Mouse (Mus musculus): ENCODE data around the gene Vash2. TPM values are rescaled to one million over a fixed set of nuclear protein-coding genes. Genes with fewer than 3 reads are reported as not detected.

The Vash2 gene
- total RNA-seq, 2 experiments from 2014 or later, result 0.21 to 0.64 TPM

DNA sequence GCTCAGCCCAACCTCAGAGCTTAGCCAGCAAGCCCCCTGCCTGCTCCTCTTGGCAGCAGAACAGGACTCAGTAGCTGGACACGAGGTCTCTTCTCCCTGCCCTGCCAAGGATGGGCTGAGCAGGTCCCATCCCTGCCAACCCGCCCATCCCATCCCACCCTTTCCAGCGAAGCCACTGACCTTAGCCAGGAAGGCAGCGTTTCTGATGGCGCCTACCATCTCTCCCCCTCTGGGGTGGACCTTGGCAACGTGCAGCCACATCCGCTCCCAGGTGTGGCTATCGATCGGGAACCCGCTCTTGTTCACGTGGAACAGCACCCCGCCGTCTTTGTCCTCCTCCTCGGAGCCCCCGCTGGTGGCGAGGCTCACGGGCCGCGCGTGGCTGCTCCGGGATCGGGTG, 1.1 kb downstream of the Vash2 start:
- no peak for ATAC-seq (replicated peaks; ENCODE audit: poor library complexity, severe bottlenecking)

DNA sequence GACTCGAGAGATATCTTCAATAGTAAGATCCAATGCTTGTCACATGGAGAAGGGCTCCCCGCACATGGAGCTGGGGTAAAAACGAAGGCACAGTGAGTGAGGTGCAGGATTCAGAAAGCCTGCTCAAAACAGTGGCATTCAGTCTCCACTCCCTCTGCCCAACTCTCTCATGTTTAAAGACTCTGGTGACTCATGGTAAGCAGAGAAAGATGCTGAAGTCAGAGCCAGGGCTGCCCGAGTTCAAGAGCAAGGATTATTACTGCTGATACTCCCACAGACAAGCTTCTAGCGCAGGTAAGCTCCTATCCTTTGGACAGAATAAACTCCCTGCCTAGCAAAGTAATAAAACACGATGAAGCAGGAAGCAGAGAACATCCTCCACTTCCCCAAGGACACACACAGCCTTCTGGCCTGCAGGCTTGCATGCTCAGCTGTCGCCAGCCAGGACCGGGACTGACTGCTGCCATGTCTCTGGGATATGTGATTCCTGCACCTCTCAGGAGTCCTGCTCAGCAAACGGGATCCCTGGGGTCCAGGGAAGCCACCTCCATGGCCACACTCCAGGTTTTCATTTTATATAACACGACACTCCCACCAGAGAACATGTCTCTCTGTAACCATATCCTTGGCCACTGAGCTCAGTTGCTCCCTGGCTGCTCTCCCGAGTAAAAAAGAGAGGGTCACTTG, 2.1 kb downstream of the Vash2 start:
- no peak for ATAC-seq (replicated peaks; ENCODE audit: poor library complexity, severe bottlenecking)

DNA sequence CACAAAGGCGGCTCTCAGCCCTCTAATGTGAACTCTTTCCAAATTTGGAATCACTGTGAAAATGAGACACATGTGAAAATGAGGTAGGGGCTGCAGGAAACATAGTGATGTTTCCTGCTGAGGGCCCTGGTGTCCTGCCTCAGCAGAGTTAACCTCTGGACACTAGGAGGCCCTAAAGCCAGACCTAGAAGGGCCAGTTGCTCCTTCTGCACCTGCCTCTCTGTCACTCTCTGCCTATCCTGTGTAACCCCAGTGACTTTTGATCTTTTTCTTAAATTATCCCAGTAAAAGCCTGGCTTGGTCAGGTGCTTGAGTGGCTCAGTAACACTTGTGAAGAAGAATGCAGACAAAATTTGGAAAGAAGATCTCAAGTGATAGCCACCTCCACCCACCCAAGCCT, 4.3 kb downstream of the Vash2 start:
- no peak for ATAC-seq (replicated peaks; ENCODE audit: poor library complexity, severe bottlenecking)

DNA sequence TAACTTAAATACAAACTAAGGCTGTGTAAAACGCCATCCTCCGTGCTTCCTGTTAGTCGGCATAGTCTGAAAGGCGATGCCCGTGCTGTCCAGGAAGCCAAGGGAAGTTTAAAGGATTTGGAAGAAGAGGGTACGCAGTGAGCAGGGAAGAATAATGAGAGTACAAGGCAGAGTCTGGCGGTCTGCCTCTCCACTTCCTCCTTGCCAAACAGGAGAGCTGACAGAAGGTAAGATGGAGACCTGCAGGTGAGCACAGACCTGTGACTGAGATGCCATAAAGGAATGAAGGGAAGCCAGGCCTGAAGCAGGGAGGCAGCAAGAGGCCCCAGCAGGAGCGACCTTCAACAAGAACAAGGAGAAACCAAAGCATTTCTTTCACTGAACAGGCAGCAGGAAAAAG, 4.9 kb downstream of the Vash2 start:
- ATAC-seq (replicated peaks; ENCODE audit: poor library complexity, severe bottlenecking), result no peak

DNA sequence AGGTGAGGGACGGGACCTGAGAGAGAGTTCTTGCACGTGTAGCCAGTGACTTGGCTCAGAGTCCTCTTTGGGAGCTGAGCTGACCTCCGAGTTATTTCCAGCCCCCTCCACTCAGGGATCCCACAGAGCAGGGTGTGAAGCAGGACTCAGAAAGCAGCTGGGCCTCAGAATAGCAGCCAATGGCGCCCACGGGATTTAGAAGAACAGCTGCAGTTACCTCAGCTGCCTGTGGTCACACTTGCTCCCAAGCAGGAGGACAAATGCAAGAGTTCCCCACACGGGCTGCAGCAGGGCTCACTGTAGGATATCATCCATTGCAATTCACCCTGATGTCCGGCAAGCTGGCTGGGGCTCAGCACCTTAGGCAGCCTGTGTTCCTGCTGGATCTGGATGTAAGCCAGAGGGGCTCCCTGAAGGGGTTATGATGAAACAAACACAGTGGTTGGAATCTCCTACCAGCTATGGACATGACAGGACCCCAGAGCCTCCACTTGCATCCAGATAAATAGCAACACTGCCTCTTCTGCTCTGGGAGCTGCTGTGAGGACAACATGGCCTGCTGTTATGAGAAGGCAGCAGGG, 6.4 kb downstream of the Vash2 start:
- ATAC-seq (replicated peaks; ENCODE audit: poor library complexity, severe bottlenecking), result no peak

DNA sequence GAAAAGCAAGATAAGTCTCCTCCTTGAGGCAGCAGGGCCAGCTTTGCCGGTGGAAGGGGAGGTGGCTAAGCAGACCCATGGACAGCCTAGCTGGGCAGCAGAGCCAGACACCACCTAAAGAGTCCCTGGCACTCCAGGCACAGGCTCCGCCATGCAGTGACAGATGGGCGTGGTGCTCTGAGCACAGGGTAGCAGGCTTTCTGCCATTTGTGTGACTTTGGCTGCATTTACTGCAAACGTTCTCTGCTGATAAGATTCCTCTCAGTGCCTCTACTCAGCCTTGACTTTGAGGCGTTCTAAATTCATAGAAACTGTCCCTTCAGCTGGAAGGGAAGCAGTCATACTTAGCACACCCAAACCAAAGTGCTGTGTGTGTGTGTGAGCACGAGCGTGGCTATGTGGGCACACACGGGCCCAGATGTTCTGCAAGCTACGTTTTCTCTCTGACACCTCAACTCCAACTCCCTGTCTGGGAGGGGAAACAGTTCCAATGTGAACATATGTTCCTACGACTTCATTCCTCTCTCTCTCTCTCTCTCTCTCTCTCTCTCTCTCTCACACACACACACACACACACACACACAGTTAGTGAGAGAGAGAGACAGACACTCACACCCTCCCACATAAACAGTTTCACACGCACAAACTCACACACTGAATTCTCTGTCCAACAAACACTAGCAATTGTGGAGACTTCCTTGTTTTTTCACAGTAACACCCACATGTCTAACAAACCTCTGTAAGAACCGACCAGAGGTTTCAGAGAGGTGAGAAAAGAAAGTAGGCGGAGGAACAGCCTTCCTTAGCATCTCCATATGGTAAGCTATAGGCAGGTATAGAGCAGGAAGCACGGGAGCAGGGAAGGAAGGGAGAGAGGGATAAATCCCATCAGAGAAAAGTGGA, 7.1 kb downstream of the Vash2 start:
- ATAC-seq (replicated peaks; ENCODE audit: poor library complexity, severe bottlenecking), result no peak

DNA sequence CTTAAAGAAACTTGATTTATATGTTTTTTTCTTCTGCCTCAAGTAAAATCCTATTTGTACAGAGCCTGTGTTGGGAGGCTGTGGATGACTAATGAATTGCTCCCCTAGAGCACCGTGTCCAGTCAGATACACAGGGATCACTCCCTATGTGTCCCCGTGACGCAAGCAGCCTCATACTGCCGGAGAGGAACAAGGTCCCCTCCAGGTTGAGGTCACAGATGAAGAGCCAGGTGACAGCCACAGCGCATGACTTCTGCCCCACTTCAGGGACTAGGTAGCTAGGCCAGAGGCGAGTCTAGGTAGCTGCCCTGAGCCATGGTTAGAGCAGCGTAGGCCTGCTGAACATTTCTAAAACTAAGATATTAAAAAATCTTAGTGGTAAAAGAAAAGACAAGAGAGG, 11.1 kb downstream of the Vash2 start:
- no peak for ATAC-seq (replicated peaks; ENCODE audit: poor library complexity, severe bottlenecking)

DNA sequence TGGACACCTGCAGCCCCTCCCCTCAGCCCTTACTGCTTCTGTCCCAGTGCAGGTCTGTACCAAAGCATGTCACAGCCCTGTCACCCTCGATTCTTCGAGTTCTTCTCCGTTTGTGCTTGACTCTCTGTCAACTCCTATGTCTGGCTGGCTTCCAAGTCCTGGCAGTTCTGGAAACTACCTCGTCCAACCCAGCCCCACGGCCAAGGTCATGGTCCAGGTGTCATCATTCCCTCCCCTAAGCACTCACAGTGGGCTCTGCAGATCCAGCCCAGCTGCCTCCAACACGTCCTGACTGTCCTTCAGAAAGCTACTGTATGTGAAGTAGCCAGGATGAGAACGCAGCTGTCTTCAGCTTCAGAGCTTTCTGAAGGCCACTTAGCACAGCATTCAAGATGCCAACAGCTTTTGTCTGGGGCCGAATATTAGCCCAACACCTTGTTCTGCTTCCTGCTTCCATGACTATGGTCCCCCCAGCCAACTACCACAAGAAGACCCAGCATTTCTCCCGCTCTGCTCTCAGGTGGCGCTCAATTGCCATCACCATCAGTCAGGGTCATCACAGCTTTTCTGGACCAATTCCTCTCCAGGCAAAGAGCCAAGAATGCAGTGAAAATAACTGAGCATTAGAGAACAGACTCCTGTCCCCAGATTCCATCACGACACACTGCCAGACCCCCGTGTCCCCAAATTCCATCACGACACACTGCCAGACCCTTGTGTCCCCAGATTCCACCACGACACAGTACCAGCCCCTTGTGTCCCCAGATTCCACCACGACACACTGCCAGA, 13.9 kb downstream of the Vash2 start:
- ATAC-seq (replicated peaks; ENCODE audit: poor library complexity, severe bottlenecking), result no peak

DNA sequence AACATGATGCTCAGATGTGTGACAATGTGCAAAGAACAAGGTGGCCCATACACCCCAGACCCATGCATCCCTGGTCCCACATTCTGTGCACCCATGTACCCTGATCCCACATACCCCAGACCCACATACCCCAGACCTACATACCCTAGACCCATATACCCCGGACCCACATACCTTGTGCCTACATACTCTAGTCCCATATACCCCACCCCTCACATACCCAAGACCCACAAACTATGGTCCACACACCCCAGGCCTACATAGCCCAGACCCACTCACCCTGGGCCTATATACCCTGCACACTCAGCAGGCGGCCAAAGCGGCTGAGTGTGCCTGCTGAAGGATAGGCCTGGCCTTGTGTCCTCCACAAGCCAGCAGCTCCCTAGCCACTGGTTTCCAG, 16.3 kb downstream of the Vash2 start:
- no peak for ATAC-seq (replicated peaks; ENCODE audit: poor library complexity, severe bottlenecking)

DNA sequence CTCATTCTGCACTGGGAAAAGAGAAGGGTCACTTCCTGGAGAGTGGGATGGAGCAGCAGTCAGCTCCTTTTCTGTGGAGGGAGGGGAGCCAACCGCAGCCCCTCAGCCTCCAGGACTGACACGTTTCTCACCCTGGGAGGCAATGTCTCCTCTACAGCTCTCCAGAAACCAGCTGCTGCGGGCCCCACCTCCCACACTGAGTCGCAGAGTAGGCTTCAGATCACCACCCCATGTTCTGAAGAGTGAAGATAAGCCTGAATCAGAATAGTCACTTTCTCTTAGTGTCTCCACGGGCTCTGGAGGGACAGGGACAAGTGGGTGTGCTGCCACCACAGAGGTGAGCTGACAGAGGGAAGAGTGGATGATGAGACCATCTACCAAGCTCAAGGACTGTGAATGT, 20.3 kb downstream of the Vash2 start:
- no peak for ATAC-seq (replicated peaks; ENCODE audit: poor library complexity, severe bottlenecking)

DNA sequence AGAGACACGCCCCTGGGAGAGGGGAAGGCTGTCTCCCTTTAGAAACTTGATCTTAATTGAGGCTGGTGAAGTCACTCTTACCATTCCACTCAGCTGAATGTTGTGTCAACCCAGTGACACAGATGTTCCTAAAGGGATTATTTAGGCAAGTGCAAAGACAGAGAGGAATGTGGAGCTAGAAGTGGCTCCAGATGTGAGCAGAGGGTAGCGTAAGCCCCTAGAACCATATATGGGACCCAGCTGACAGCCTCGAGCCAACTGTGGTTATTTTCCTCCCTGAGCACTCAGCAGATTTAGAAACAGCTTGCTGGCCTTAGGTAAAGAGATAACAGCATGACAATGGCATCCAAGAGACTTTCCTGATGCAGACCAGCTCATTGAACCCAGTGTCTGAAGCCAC, 26.1 kb downstream of the Vash2 start:
- ATAC-seq (replicated peaks; ENCODE audit: poor library complexity, severe bottlenecking), result no peak

DNA sequence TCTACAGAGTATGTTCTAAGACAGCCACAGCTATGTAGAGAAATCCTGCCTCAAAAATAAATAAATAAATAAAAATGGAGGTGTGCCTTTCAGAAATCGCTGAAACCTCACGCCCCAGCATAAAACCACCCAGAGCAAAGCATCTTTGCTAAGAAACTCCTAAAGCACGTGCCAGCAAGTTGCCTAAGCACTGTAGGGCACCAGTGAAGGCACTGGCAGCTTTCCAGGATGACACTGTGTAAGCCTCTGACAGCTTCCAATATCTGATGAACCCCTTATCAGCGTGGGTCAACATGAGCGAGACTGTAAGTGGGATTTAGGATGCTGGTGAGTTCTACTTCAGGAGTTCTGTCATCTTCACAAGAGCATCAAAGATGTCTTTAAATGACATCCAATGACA, 28.1 kb downstream of the Vash2 start:
- no peak for ATAC-seq (replicated peaks; ENCODE audit: poor library complexity, severe bottlenecking)

DNA sequence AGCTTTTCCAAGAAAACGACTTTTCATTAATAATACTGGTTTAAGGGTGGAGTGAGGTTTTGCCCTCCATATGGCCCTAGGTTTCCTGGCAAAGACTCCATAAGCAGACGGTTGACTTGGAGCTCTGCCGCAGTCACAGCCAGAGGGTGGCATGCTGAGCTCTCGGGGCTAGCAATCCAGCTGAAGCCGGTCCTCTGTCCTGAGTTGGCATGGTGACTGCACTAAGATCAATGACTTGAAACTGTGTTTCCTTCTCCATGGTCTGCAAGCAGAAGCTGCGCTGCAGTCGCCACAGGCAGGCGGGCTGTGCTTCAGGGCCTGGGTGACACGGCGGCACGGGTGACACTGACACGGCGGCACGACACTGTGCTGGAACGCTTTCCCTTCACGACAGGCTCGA, 30.2 kb downstream of the Vash2 start:
- no peak for ATAC-seq (replicated peaks; ENCODE audit: poor library complexity, severe bottlenecking)

DNA sequence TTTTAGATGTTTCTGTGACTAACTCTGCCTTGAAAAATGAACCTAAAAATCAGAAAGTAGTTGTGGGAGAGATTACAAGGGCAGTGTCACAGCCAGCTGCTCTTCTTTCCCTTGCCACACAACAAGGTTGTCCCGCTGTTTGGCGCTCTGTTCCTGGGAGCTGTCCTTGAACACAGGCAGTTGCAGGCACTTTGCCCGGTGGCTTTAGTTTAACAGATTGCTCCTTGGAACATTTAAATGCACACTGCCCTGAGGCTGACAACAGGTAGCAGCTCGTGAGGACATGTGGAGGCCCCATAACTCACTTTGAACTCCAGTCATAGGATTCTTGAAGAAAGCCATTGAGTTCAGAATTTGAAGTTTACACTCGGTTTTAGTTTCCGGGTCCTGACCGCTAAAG, 30.7 kb downstream of the Vash2 start:
- no peak for ATAC-seq (replicated peaks; ENCODE audit: poor library complexity, severe bottlenecking)

DNA sequence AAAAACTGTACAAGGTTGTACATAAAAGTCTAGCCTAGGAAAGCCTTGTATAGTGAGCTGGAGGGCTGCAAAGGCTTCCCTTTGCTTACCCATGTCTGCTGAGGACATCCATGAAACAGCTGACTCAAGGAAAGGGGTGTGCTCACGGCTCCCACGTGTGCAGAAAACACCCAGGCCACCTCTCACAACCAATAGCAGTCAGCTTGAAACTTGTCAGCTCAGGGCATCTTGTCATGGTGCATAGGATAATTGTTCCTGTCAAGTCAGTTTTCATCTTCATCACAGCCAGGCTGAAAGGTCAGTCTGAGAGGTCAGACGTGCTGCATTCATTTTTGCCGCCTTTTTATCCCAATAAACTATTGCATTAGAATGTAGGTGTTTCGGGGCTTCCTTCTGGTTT, 31.1 kb downstream of the Vash2 start:
- ATAC-seq (replicated peaks; ENCODE audit: poor library complexity, severe bottlenecking), result no peak

DNA sequence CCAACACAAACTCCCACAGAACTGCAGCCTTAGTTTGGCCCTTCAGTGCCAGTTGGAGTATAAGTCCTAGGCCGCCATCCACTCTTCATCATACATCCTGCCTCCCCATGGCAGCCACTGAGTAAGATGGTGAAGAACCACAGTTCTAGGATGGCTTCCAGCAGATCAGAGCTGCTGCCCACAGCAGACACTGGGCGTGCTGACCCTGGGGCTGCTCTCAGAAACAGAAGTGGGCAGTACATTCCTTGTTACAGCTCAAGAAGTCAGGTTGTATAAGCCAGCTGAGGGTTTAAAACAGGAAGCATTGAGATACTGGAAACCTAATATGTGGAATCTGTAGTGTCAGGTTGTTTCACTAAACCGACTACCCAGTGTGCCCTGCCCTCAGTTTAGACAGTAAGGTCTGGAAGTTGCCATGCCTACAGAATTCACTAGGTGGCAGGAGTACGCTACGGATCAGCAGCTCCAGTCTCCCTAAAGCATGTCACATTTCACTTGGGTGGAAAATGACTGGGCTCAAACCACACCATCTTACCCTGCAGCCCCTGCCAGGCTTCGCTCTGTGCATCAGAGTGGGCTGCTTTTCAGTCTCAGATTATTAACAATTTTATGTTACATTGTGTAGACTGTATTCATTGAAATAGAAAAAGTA, 34.9 kb downstream of the Vash2 start:
- peak; percentile 98 for ATAC-seq (replicated peaks; ENCODE audit: poor library complexity, severe bottlenecking)

DNA sequence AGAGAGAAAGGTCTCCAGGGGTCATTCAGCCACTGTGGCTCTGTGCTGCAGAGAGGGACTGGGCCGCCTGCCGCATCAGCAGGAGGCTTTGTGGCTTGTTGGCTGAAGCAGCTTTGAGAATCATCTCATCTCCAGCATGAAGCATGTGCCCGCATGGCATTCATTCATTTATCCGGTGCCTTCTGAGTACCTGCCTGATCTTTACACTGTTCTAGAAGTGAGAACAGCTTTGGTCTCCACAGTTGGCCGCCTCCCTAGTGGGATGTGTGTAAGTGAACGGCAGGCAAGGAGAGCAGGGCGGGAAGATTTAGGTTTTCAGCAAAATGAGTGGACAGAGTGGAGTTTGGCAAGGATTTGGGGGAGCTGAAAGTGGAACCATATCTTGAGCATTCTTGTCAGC, 39.3 kb downstream of the Vash2 start:
- no peak for ATAC-seq (replicated peaks; ENCODE audit: poor library complexity, severe bottlenecking)

DNA sequence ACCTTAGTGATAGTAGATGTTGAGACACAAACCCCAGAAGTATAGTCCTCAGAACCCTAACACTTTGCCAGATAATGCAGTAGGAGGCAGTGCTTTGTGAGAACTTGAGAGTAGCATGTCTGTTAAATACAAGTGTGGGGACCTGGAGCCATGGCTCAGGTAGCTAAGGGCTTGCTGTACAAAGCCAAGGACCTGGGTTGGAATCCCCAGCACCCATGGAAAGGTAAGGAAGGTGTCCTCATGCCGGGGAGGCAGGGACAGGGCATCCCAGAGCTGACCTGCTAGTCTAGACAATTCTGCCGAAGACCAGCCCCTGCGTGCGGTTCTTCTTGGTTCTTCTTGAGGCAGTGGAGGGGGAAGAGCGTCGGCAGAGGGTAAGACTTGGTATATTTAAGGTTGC, 48.9 kb downstream of the Vash2 start:
- no peak for ATAC-seq (replicated peaks; ENCODE audit: poor library complexity, severe bottlenecking)

DNA sequence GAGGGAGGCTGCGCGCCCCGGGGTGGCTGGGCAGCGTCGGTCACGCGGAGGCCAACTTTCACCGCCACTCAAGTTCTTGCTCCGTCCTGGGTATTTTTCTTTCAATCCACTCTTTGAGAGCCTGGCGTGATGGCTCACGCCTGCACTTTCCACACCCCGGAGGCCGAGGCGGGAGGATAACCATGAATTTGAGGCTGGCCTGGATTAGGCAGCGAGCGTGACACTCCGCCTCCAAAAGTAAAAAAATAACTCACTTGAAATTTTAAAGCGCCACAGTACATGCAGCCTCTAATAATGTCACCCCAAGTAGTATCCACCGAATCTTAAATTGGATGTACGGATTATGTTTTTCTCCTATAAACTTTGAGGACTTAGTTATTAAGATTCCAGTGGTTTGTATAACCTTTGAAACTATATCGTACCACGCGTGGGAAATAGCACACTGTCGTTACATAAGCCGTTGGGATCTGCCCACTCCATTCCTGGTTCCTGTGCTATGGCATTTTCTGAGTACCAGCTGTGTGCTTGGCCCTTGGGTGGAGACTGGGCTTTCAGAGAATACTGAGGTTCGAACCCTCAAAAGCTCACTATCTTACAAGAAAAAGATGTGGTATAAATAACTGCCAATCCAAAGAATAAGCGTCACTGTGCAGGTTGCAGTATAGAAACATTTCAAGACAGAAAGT, 49.9 kb downstream of the Vash2 start:
- peak; percentile 1; the same call in 1 of the 2 replicates for ATAC-seq (replicated peaks; ENCODE audit: poor library complexity, severe bottlenecking)

All from granulocyte monocyte progenitor cell, adult 5-6 weeks (primary cell).